Mouse (Mus musculus) brain, embryonic 14.5 days (tissue): Measurements from ENCODE around the gene Cpa4.
A peak's percentile ranks its signal among the peaks of the same experiment; 100 is the strongest.

ENCODE experiments used
- CTCF ChIP-seq: fragments of 200-500 bp; IDR thresholded peaks from 2 replicates; pipeline ENCODE4 v1.5.1; 2012; ENCODE audit warnings: inconsistent platforms, mild to moderate bottlenecking, moderate library complexity, borderline replicate concordance; ENCODE audit not compliant: insufficient read depth, insufficient read length; ENCODE audit errors: extremely low read depth
- POLR2A ChIP-seq: fragments of 200-500 bp; IDR thresholded peaks from 2 replicates; pipeline ENCODE4 v1.6.1; 2012; ENCODE audit warnings: mild to moderate bottlenecking, inconsistent platforms, borderline replicate concordance; ENCODE audit not compliant: poor library complexity, insufficient read depth, insufficient read length, severe bottlenecking; ENCODE audit errors: extremely low read depth

DNA sequence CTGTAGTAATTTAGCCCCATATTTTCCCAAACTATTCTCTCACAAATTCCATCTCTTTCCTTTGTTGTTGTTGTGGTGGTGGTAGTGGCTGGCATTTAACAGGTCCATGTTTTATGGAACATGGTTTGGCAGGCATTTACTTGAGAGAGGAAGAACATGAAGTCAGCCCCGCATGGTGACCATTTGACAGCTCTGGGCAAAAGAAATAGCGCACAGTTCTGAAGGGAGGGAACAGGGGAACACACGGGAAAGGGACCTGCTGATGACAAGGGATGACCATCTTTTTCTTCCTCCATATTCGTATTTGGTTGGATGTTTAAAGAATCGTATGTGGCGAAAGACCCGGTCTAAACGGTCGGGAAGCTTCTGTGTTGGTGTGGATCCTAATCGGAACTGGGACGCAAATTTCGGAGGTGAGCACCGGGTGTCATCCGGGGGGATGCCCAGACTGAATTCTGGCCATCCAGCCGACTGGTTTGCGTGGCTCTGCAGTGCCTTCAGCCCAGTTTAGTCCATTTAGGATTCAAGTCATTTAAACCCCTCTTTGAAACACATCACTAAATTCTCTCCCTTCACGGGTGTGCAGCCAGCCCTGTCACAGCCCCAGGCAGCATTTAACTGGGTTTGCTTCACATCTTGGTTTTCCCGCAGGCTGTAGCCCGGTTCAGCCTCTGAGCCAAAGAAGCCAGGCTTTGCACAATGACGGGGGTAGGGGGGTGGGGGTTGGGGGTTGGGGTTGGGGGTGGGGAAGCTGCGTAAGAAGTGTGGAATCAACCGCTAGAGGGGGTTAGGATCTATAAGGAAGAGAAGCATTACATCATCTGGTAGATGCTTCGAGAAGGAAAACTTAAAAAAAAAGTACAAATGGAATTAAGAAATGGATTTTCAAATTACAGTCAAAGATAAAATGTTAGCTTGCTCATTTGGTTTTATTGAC is 16.3 kb upstream of the Cpa4 start:
- TF ChIP-seq POLR2A (no peak), CTCF (peak; percentile 6; the same call in 1 of the 2 replicates)
